Mouse (Mus musculus) c-Kit-positive CD71-negative TER-119-negative erythroid progenitor cells, embryonic 14.5 days (primary cell): ENCODE results near the gene Rhox13.

Source experiments
- DNase-seq: peaks from one replicate; pipeline ENCODE4 v3.0.0-alpha.2; 2013; ENCODE audit warnings: low read depth

The Rhox13 gene

GRCm38 (mm10) chrX:38120982-38121381 is at the start of gene Rhox13:
Gene Rhox13 (plus strand): TSS chrX:38121219.
- DNase-seq: no peak

- DNase-seq: peak; percentile 7
These were observed 36.8 kb upstream of the Rhox13 start for GRCm38 (mm10) chrX:38084226-38084625.

GRCm38 (mm10) chrX:38085041-38085440 is 36.0 kb upstream of the Rhox13 start, which contains the start of gene Rhox11:
Gene Rhox11 (minus strand): TSS chrX:38085141.
- DNase-seq: no peak

- DNase-seq: no peak
These were observed 10.2 kb upstream of the Rhox13 start, which contains the start of gene Rhox12 for GRCm38 (mm10) chrX:38110807-38111206. Gene Rhox12 (minus strand): TSS chrX:38110907.

GRCm38 (mm10) chrX:38121478-38121877 is 459 bp downstream of the Rhox13 start:
- DNase-seq: no peak

- no peak for DNase-seq
These were observed 38.1 kb downstream of the Rhox13 start for GRCm38 (mm10) chrX:38159097-38159496.

- no peak for DNase-seq
These were observed 44.3 kb downstream of the Rhox13 start for GRCm38 (mm10) chrX:38165315-38165714.

- no peak for DNase-seq
These were observed 45.0 kb downstream of the Rhox13 start for GRCm38 (mm10) chrX:38166064-38166463.

GRCm38 (mm10) chrX:38166592-38166991 is 45.6 kb downstream of the Rhox13 start:
- no peak for DNase-seq
